Mouse (Mus musculus): ENCODE data around the gene Tiparp. TPM values are rescaled to one million over a fixed set of nuclear protein-coding genes. Genes with fewer than 3 reads are reported as not detected.

The Tiparp gene
- total RNA-seq (2021) = 10 to 100 TPM; 15.0 to 15.4 TPM

DNA sequence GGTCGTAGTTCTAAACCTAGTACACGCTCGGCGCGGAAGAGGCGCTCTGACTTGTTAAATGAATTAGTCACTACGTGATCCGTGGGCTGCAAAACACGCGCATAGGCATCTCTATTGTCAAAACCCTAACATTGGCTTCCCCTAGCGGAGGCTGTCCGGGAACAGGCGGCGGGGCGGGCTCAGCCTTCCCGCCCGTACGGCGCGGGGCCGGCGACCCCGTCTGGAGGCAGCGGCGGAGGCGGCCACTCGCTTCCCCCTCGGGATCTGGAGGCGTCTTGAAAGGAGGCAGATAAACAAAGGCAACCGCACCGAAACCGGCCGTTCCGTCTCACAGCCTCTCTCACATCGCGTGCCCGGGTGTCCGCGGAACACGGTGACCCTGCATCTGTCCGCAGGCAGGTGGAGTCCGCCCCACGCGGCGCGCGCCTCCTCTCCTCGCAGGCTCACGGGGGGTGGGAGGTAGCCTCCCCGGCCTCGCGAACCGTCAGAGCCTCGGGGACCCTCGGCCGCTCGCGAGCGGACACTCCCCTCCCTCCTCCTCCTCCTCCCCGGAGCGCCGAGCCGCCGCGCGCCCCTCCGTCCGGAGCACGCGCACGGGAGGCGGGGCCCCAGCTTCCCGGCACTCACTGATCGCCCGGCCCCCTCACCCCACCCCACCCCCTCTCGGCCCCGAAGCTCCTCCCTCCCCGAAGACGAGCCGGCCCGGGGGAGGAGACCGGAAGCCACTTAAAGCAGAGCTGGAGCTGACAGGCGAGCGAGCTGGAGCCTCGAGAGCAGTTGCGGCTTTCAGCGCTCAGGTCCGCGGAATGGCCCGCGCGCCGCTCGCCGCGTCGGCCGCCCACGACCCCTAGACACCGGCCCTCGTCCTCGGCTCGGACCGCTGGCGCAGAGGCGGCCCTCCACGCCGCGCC is at the start of gene Tiparp:
Gene Tiparp, plus strand, starts transcription at position 720 of the 911 bp plus-strand sequence.
- DNase-seq (ENCODE audit: extremely low spot score in 1 of 2, low spot score in 2 of 2) = peak; percentile 87 to 96
- intact Hi-C loops (cut with DNase I) = loop anchor here (2.0 to 5.0 kb wide), 4 partner anchors 129 to 403 kb away; partner anchors contain the start of gene Ssr3

DNA sequence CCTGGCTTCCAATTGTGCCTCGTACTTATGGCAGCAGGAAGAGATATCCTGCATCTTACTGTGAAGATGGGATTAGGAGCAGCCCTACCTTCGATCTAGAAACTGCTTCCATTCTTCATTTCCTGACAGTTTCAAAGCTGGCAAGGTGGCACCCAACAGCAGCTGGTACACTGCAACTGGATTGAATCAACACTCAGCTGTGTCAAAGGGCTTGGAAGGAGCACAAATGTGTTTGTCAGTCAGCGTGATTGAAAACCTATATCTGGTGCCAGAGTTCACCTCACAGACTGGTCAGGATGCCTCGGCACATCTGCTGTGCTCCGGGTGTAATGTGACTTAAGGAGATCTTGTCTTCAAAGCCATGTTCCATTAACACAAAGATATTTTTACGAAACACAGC is 47.5 kb upstream of the Tiparp start:
- intact Hi-C loops (cut with DNase I) = no loop called here
- no peak for DNase-seq (ENCODE audit: extremely low spot score in 1 of 2, low spot score in 2 of 2)

DNA sequence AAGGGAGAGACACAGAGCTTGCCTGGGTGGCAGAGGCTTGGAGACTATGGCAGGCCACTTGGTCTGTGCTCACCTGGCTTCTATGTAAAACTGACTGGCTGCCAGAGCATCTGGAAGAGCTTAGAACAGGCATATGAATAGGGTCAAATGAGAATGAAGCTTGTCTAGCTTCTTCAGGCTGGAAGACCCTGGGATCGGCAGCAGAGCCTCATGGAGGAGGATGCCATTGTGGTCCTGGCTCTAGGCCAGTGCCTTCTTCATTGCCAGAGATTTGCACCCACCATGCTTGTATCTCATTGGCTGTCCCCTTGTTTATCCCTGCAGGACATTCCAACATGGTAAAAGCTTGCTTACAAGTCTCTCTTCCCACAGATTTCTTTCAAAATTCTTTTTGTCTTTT is 45.9 kb upstream of the Tiparp start:
- intact Hi-C loops (cut with DNase I) = no loop called here
- DNase-seq (ENCODE audit: extremely low spot score in 1 of 2, low spot score in 2 of 2) = no peak

DNA sequence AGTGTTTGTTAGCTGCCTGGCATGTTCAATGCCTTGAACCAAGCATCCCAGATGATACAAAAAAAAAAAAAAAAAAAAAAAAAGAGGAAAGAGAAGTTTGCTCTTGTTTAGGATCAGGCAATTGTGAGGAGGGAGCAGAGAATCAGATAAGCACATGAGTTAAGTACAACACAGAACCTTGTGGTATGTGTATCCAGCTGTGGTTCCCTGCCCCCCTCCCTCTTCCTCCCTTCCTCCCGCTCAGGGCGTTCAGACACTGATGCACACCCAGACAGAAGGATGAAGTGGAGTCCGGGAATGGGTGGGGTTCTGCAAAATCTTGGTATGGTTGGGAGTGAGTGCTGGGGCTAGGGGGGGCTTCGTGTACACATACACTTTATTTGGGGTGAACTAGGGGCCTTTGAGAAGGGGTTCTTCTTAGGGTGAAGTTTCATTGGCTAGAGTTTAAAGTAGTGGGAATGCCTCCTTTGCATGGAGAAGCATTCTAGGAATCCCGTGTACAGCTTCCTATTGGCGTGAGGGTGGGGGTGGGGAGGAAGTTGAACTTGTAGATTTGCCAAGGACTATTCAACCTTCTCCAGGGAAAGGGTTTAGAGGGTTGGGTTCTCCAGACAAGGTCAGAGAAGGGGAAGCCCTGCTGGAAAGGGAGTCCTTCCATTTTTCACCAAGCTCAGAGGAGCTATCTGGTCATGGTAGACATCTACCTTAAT is 45.4 kb upstream of the Tiparp start:
- intact Hi-C loops (cut with DNase I) = no loop called here
- peak in 1 of 2 experiments; percentile 24 for DNase-seq (ENCODE audit: extremely low spot score in 1 of 2, low spot score in 2 of 2)

DNA sequence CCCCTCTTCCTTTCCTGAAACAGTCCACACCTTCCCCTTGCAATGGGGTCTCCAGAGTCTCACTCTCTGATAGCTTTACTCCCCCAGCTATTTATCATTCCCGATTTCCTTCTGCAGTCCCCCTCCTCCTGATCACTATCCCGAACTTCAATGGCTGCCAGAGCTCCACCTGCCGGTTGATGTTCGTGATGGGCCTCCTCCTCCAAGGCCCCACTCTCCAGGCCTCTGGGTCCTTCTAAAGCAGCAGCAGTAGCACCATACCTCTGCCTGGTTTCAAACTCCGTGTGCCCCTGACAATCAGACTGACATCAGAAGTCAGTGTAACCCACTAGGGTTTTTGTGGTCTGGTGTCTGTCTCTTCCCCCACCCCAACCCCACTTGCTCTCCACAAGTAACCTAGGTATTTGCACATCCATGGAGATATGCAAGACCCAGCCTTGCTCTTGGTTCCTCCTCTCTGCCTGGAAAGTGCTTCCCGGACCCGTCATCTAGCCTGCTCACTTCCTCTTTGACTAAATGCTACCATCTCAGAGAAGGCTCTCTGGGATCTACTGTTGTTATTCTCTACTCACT is 44.0 kb upstream of the Tiparp start:
- intact Hi-C loops (cut with DNase I) = no loop called here
- DNase-seq (ENCODE audit: extremely low spot score in 1 of 2, low spot score in 2 of 2) = no peak

DNA sequence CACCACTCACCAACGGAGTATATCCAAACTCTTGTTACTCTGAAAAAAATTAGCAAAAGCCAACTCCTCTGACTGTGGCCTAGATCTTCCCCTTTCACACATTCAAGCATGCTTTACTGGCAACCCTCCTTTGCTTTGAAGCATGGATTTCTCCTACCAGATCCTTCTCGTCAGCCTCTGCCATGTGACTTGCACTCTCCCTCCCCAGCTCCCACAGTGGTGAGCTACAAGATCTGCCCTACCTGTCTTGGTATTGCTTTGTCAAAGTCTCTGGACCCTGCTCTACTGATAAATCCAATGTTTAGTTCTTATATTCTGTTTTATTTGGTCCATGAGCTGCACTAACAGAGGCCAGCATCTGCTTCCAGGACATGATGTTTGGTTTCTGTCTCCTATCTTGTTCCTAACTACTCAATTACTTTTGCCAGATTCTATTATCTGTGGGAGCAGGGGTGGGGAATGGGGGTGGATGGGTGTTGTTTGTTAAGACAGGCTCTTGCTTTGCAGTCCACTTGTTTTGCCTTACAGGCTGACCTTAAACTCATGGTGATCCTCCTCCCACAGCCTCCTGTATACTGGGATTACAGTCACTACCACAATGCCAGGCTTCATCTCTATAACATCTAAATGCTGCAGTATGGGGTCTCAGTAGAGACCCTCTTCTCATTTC is 40.7 kb upstream of the Tiparp start:
- intact Hi-C loops (cut with DNase I) = no loop called here
- DNase-seq (ENCODE audit: extremely low spot score in 1 of 2, low spot score in 2 of 2) = no peak

DNA sequence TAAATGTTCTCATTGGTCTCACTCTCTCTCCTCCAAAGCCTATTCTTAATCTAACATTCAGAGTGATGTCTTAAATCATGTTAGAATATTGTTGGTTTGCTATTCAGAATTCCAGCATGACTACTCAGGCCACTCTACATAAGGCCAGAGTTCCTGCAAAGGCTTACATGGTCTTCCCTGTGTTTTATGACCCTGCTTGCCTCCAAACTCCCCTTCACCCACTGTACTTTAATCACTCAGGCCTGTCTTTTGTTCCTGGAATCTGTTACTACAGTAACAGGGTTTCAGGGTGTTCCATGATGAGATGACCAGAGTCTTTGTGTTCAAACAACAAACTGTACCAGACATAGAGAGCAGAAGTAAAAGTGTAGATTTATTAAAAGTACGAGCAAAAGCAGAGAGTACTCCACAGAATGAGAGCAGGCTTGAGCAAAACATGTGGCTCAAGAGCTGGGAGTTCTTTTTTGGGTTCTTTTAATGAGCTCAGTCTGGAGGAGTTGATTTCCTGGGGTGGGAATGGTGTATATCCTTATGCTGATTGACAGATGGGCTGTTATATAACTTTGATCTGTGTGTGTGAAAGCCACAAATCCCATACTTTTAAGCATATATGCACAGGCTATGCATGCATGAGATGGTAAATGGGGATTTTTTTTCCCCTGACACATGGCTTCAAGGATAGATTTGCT is 39.5 kb upstream of the Tiparp start:
- intact Hi-C loops (cut with DNase I) = no loop called here
- peak in 1 of 2 experiments; percentile 8 for DNase-seq (ENCODE audit: extremely low spot score in 1 of 2, low spot score in 2 of 2)

DNA sequence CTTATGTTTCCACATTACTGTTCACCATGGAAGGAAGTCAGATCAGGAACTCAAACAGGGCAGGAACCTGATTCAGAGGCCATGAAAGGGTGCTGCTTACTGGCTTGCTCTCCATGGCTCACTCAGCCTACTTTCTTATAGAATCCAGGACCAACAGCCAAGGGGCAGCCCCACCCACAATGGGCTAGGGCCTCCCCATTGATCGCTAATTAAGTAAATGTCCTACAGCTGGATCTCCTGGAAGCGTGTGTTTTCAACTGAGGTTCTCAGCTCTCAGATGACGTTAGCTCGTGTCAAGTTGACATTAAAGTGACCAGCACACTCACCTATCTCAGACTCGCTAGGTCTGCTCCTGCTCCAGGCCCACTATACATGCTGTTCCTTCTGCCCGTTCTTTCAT is 38.6 kb upstream of the Tiparp start:
- intact Hi-C loops (cut with DNase I) = no loop called here
- no peak for DNase-seq (ENCODE audit: extremely low spot score in 1 of 2, low spot score in 2 of 2)

DNA sequence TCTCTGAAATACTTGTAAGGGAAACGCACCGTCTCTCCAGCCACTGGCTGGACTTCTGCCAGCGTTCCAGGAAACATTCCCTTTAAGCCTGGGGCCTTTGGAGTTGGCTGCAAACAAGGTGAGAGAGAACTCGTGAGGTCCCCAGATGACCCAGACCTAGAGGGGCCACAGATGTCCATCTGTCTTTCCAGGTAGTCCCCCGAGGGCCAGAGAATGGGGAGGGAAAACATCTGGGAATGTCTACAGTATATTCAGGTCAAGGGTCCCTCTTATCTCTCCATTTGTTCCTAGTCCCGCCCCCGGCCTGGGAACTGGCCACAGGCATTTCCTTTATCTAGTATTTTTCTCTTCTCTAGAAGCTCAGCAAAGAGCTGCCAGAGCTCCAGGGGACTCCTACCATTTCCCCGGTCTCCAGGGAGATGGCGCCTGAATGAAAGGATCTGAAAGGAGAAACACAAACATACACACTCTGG is 33.9 kb upstream of the Tiparp start:
- DNase-seq (ENCODE audit: extremely low spot score in 1 of 2, low spot score in 2 of 2) = peak; percentile 8 to 66
- intact Hi-C loops (cut with DNase I) = no loop called here

DNA sequence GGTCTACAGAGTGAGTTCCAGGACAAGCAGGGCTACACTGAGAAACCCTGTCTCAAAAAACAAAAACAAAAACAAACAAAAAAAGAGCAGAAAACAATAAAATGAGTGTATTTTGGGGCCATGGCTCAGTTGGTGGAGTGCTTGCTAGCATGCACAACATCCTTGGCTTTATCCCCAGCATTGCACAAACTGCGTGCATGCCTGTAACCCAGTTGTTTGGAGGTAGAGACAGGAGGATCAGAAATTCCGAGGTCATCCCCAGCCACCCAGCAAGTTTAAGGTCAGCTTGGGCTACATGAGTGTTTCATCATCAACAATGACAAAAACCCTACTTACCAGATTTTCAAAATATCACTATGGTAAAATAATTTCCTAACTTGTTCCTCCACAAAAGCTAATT is 20.4 kb upstream of the Tiparp start:
- DNase-seq (ENCODE audit: extremely low spot score in 1 of 2, low spot score in 2 of 2) = no peak
- intact Hi-C loops (cut with DNase I) = no loop called here

DNA sequence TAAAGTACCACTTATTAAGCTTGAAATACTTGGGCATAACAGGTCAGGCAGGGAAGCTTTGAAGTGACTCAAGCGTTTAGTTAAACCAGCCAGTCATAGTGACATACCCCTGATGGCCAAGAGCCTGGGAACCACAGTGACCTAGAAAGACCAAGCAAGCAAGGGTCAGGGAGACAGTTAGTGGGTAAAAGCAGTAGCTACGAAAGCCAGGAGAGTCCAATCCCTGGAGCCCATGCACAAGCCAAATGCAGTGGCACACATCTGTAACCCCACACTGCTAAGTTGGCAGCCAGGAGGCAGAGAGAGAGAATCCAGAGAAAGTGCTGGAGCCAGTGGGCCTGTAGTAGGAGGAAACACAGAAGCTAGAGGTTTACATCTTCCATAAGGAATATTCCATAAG is 17.6 kb upstream of the Tiparp start:
- no peak for DNase-seq (ENCODE audit: extremely low spot score in 1 of 2, low spot score in 2 of 2)
- intact Hi-C loops (cut with DNase I) = no loop called here

DNA sequence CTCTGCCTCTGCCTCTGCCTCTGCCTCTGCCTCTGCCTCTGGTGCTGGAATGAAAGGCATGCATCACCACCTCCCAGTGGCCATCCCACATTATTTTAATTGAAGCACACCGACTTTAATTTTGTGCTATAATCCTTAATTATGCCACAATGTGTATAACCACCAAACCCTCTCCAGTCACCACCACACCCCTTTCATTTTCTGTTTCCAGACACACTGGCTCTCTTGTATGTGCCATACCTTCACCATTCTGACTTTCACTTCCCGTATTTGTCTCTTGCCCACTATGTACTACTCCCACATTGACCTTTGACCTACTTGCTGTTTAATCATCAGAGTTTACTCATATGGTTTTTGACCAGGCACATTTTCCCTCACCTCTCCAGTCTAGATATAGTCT is 12.5 kb upstream of the Tiparp start:
- intact Hi-C loops (cut with DNase I) = no loop called here
- no peak for DNase-seq (ENCODE audit: extremely low spot score in 1 of 2, low spot score in 2 of 2)

DNA sequence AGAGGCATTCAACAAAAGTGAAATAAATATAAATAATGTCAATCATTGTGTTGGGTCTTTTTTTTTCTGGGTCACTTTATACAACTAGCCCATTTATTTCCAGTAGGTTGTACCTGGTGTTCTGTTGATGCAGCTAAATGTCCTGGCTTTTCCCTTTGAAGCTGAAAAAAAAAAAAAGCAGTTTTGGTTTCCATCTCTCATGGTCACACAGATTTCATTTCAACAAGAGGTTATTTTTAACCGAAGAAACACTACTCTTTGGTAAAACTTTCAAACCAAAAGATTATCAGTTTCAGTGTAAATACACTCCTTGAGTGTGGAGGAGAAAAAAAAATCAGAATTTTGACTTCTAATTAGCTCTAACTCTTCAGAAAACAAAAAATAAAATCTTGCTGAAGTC is 11.7 kb upstream of the Tiparp start:
- no peak for DNase-seq (ENCODE audit: extremely low spot score in 1 of 2, low spot score in 2 of 2)
- intact Hi-C loops (cut with DNase I) = no loop called here

DNA sequence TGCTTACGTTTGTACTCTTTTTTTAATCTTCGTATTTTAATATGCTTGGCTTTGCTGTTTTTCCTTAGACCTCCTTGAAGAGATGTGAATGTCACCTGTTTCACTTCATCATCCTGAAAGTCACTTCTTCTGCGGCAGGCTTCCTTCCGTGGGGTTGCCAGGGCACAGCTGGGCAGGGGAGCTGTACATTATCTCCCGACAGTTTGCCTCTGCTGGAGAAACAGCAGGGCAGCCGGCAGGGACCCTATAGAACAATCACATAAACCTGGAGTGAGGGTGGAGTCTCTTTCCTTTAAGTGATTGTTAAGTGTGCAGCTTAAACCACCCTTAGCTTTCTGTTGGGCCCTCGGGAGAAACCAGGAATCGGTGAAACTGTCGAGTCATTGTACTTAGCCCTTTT is 11.1 kb upstream of the Tiparp start:
- intact Hi-C loops (cut with DNase I) = no loop called here
- no peak for DNase-seq (ENCODE audit: extremely low spot score in 1 of 2, low spot score in 2 of 2)

DNA sequence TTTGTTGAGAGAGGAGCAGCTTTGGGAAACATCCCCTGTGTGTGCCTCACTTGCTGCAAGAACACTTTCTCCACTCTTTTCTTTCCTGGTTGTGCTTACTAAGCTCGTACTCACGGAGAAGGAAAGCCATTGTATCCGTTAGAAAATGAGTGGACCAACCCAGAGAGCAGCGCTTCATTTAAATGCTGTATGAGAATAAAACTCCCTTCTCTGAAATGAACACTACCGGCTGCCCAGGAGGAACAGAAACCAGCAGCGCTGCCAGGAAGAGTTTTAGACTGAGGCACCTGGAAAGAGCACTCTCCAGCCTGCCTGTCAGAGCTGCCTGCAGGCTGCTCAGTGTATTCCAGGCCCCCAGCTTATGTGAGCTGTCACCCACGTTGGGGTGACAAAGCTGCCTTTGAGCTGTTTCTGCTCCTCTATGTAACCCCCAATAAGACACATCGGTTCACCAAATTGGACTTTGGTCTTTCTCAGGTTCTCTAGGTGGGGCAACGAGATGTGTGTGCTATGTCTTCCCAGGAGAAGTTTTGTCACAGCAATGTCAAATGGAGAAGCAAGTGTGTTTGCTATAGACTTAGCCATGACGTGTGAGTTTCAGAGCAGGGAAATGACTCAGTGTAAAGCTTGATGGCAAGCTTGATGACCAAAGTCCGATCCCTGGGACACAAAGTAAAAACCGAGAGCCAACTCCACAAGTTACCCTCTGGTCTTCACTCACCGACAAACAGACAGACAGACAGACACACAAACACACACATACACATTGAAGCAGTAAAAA is 10.3 kb upstream of the Tiparp start:
- intact Hi-C loops (cut with DNase I) = no loop called here

DNA sequence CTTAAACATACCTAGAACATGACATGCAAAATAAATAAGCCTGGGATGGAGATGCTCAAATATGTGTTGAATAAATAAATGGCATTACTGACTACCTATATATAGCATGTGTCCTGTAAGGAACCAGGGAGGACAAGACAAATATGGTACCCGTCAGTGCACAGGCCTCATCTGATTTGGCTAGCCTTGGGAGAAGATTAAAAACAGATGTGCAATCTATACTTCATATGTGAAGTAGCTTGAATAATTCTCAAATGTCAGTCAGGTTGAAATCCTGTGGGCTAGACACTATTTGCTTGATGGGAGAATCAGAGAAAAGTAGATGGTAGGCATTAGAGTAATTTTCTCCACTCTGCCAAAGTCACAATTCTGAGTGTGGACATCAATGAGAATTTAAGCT is 6.8 kb upstream of the Tiparp start:
- intact Hi-C loops (cut with DNase I) = no loop called here

More for the DNA sequence above, 10.3 kb upstream of the Tiparp start:
- no peak for DNase-seq (ENCODE audit: extremely low spot score in 1 of 2, low spot score in 2 of 2)

DNA sequence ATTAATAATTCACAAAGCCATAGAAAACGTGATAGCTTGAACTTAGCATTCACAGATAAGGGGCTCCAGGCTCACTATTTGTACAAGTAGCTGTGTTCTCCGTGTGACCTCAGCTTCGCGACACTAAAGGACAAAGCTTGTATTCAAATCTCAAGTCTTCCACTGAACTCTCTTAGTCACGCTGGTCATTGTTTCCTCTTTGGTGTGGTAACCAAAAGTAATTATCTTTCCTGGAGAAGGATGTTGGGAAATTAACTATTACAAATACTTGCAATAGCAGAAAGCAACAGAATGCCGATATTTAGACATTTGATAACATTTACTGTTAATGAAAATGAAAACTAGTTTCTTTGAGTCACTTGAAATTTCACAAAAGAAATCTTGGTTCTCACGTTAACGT is 4.8 kb upstream of the Tiparp start:
- no peak for DNase-seq (ENCODE audit: extremely low spot score in 1 of 2, low spot score in 2 of 2)
- intact Hi-C loops (cut with DNase I) = no loop called here

More for the DNA sequence above, 6.8 kb upstream of the Tiparp start:
- no peak for DNase-seq (ENCODE audit: extremely low spot score in 1 of 2, low spot score in 2 of 2)

DNA sequence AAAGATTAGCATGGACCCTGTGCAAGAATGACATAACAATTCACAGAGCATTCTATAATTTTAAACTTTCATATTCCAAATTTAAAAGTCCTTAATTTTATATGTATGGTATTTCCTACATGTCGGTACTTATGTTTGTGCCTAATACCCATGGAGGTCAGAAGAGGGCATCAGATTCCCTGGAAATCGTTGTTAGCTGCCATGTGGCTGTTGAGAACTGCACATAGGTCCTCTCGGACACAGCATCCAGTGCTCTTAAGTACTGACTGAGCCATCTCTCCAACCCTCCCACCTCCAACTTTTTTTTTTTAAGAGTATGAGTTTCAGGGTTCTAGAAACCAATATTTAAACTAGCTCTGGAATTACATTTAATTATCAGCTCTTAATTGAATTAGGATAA is 2.5 kb upstream of the Tiparp start:
- no peak for DNase-seq (ENCODE audit: extremely low spot score in 1 of 2, low spot score in 2 of 2)
- intact Hi-C loops (cut with DNase I) = loop anchor here (5.0 kb wide), 3 partner anchors 132 to 337 kb away; partner anchors contain the start of gene Ssr3
